Mouse (Mus musculus): ENCODE measurements around the gene BC030499.

DNA sequence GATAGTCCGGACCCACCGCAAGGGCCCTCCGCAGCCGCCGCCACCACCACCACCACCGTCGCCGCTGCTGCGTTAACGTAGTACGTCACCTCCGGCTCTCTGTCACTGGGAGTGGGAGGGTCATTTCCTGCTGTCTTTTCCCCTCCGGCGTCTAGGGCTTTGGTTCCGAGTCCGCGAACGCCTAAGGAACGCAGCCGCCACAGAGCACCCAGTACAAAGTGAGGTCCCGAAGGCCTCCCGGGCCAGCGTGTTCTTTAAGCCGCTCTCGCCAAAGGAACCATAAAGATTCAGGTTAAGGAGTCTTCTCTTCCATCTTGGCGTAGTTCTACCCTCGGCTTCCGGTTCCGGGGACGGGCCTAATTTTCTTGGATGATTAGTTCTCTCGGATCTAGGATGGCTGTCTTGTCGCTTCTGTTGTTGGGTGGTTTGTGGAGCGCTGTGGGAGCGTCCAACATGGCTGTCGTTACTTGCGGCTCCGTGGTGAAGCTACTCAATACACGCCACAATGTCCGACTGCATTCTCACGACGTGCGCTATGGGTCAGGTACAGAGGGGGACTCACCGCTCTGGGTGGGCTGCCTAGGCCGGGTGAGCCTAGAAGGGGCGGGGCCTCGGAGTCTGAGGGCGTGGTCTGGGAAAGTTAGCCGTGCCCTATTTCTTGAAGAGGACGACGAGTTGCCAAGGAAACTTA lies 44.9 kb upstream of the BC030499 start, which contains the start of the genes Sdf2 and Supt6:
- no peak for TF ChIP-seq CHD2 (IDR thresholded peaks at IDR 0.05; ENCODE audit: low read length)
- no peak for TF ChIP-seq CTCF (IDR thresholded peaks at IDR 0.05 in 2 of 3, conservative IDR thresholded peaks at IDR 0.05 in 1 of 3; ENCODE audit: control insufficient read depth in 1 of 3, insufficient read depth in 1 of 3, low read depth in 2 of 3, low read length in 3 of 3, poor library complexity in 1 of 3, severe bottlenecking in 1 of 3)
- TF ChIP-seq JUND (IDR thresholded peaks at IDR 0.05; ENCODE audit: low read depth, low read length), result no peak
- TF ChIP-seq RCOR1 (IDR thresholded peaks at IDR 0.05; ENCODE audit: low read depth, low read length), result no peak
- TF ChIP-seq POLR2A (IDR thresholded peaks at IDR 0.05; ENCODE audit: control insufficient read depth in 1 of 2, insufficient read depth in 1 of 2, low read depth in 1 of 2, low read length in 2 of 2, poor library complexity in 1 of 2), result peak; percentile 55 to 93
- TF ChIP-seq E2F4 (IDR thresholded peaks at IDR 0.05; ENCODE audit: borderline replicate concordance, low read depth, low read length), result no peak
- peak; percentile 46; the same call in 1 of the 2 replicates for TF ChIP-seq KAT2A (conservative IDR thresholded peaks at IDR 0.05; ENCODE audit: low read depth, low read length)
- TF ChIP-seq HCFC1 (IDR thresholded peaks at IDR 0.05; ENCODE audit: low read depth, low read length), result peak; percentile 85
